Comparison of ENCODE assay signal across 8 mouse cellular contexts in genomic region chr4:155133658-155134417, GRCm38 (mm10). TPM values are rescaled to one million over a fixed set of nuclear protein-coding genes. Genes with fewer than 3 reads are reported as not detected.
DNase-seq lines count a peak whose midpoint lies in the region; ATAC-seq lines count a peak whose summit lies in the region.

No protein-coding gene starts in this region.

- peaks cover 62% of the 10 kb centered on the region for H3K4me1 ChIP-seq in forebrain, embryonic 13.5 days
- peaks cover 37% of the 10 kb centered on the region for H3K4me1 ChIP-seq in intestine, embryonic 15.5 days (replicated peaks)
- peaks cover 35% of the 10 kb centered on the region for H3K4me1 ChIP-seq in stomach, embryonic 16.5 days (ENCODE audit: control insufficient read depth, insufficient read depth, low read length)

- H3K27me3 ChIP-seq in forebrain, embryonic 13.5 days = no peaks in the 10 kb centered on the region
- no peaks in the 10 kb centered on the region for H3K27me3 ChIP-seq in intestine, embryonic 15.5 days (replicated peaks)
- no peaks in the 10 kb centered on the region for H3K27me3 ChIP-seq in stomach, embryonic 16.5 days (ENCODE audit: control insufficient read depth, insufficient read depth, low read length)

- H3K36me3 ChIP-seq in forebrain, embryonic 13.5 days (ENCODE audit: poor library complexity, severe bottlenecking) = no peaks in the 10 kb centered on the region
- no peaks in the 10 kb centered on the region for H3K36me3 ChIP-seq in intestine, embryonic 15.5 days
- no peaks in the 10 kb centered on the region for H3K36me3 ChIP-seq in stomach, embryonic 16.5 days (ENCODE audit: control insufficient read depth, insufficient read depth, low read length)

- no peak overlapping the region for H3K4me3 ChIP-seq in forebrain, embryonic 13.5 days
- H3K4me3 ChIP-seq in intestine, embryonic 15.5 days (replicated peaks) = no peak overlapping the region
- H3K4me3 ChIP-seq in stomach, embryonic 16.5 days (replicated peaks; ENCODE audit: low read length) = no peak overlapping the region

- H3K4me2 ChIP-seq in forebrain, embryonic 13.5 days = no peak overlapping the region
- 0 out of 2 replicates have a peak overlapping the region, but pooled peaks have one; percentile 0 for H3K4me2 ChIP-seq in intestine, embryonic 15.5 days (replicated peaks)
- H3K4me2 ChIP-seq in stomach, embryonic 16.5 days (ENCODE audit: low read depth, low read length) = no peak overlapping the region

- ATAC-seq in forebrain, embryonic 13.5 days = no peak
- ATAC-seq in intestine, embryonic 15.5 days = peak; percentile 43
- peak; percentile 70 for ATAC-seq in stomach, embryonic 16.5 days (ENCODE audit: insufficient read depth, low FRiP score)

- 47% methylated on average over 20 of the region's 20 CpGs for WGBS in forebrain, embryonic 13.5 days
- 36% methylated on average over 20 of the region's 20 CpGs for WGBS in intestine, embryonic 15.5 days
- WGBS in stomach, embryonic 16.5 days = 27% methylated on average over 20 of the region's 20 CpGs

- H3K9me3 ChIP-seq in forebrain, embryonic 13.5 days (replicated peaks) = no peaks in the 10 kb centered on the region
- H3K9me3 ChIP-seq in intestine, embryonic 15.5 days = no peaks in the 10 kb centered on the region
- H3K9me3 ChIP-seq in stomach, embryonic 16.5 days (replicated peaks; ENCODE audit: control insufficient read depth, low read length) = no peaks in the 10 kb centered on the region

- 0 out of 2 replicates have a peak overlapping the region, but pooled peaks have one; percentile 43 for H3K9ac ChIP-seq in forebrain, embryonic 13.5 days
- 0 out of 2 replicates have a peak overlapping the region, but pooled peaks have one; percentile 2 for H3K9ac ChIP-seq in intestine, embryonic 15.5 days
- H3K9ac ChIP-seq in stomach, embryonic 16.5 days (ENCODE audit: low read length) = peak overlapping the region; percentile 49; the same call in 1 of the 2 replicates

- peak; percentile 62 for DNase-seq in testis, postnatal 10 days (ENCODE audit: low spot score)
- no peak for DNase-seq in testis, postnatal 14 days (ENCODE audit: low spot score)
- DNase-seq in frontal cortex, postnatal 10 days (ENCODE audit: low spot score in 2 of 2) = no peak
- DNase-seq in frontal cortex, postnatal 36 days (ENCODE audit: low spot score in 2 of 2) = no peak
- no peak for DNase-seq in thymus, postnatal 0 days (ENCODE audit: low spot score)

- H3K27ac ChIP-seq in forebrain, embryonic 13.5 days = peak overlapping the region; percentile 64
- peak overlapping the region; percentile 63 for H3K27ac ChIP-seq in intestine, embryonic 15.5 days
- peak overlapping the region; percentile 88 for H3K27ac ChIP-seq in stomach, embryonic 16.5 days (ENCODE audit: low read length)

RNA-seq across cellular contexts. Expression of gene Morn1, which starts 47.5 kb away (rescaled TPM):
- polyA plus RNA-seq in forebrain, embryonic 13.5 days (2015; fragmentation: Nextera tagmentation; extraction: Ambion mirVana) = 7.4 and 9.4 TPM in 2 replicates
- polyA plus RNA-seq in intestine, embryonic 15.5 days (2015; fragmentation: Nextera tagmentation; extraction: Ambion mirVana) = 3.0 and 3.9 TPM in 2 replicates
- 4.8 and 6.1 TPM in 2 replicates for polyA plus RNA-seq in stomach, embryonic 16.5 days (2015; fragmentation: Nextera tagmentation; extraction: Ambion mirVana)
- polyA plus RNA-seq in thymus, postnatal 0 days (2015; fragmentation: Nextera tagmentation; extraction: Ambion mirVana) = 2.7 and 2.9 TPM in 2 replicates

RNA-seq across cellular contexts. Expression of gene Rer1, which starts 47.7 kb away (rescaled TPM):
- polyA plus RNA-seq in forebrain, embryonic 13.5 days (2015; fragmentation: Nextera tagmentation; extraction: Ambion mirVana) = 125 and 130 TPM in 2 replicates
- 194 and 205 TPM in 2 replicates for polyA plus RNA-seq in intestine, embryonic 15.5 days (2015; fragmentation: Nextera tagmentation; extraction: Ambion mirVana)
- 171 and 183 TPM in 2 replicates for polyA plus RNA-seq in stomach, embryonic 16.5 days (2015; fragmentation: Nextera tagmentation; extraction: Ambion mirVana)
- polyA plus RNA-seq in thymus, postnatal 0 days (2015; fragmentation: Nextera tagmentation; extraction: Ambion mirVana) = 184 and 189 TPM in 2 replicates
